Mouse (Mus musculus) megakaryocyte progenitor cell, adult 5-6 weeks (primary cell): Measurements from ENCODE around the gene Clstn3. TPM values are rescaled to one million over a fixed set of nuclear protein-coding genes. Genes with fewer than 3 reads are reported as not detected.
A peak's percentile ranks its signal among the peaks of the same experiment; 100 is the strongest.
"Not testable (repeated sequence)": the region's sequence is repeated elsewhere in the genome, so short reads cannot be mapped to it uniquely, and the experiment has no call there.

Experiments
- ATAC-seq: replicated peaks from 2 replicates; pipeline ENCODE4 v1.8.0; 2016; ENCODE audit warnings: mild to moderate bottlenecking, moderate TSS enrichment, inconsistent platforms; ENCODE audit not compliant: poor library complexity
- total RNA-seq, 2 experiments: library from RNA; stranded (forward) in 1 of 2; stranded (reverse) in 1 of 2; fragments of 157-497, 149-512 nt in 1 of 2; fragments of 200-1000 nt in 1 of 2; gene quantifications; 2 replicates each; pipeline versions ENCODE4 v1.2.3 to v1.2.4; 2015 to 2017

Clstn3 gene
- total RNA-seq, 2 experiments from 2014 or later, result 5.1 to 6.8 TPM

GRCm38 (mm10) chr6:124480295-124480694 lies 15.7 kb upstream of the Clstn3 start:
- ATAC-seq, result peak; percentile 45

DNA sequence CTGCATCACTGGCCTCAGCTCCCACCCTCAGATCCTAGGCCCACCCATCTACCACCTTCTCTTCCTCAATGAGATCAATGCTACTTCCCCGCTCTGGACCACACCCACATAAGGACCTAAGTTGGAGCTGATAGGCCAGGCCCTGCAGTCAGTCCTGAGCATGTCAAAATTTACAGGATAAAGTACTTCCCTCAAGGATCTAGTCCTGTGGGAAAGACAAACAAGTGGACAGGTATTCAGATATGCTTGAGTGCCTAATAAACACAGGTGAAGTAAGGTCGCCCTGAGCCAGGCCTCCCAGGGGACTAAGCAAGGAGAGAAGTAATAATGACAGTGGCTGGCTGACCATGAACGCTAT lies 15.0 kb upstream of the Clstn3 start:
- no peak for ATAC-seq

GRCm38 (mm10) chr6:124478874-124479572 lies 14.4 kb upstream of the Clstn3 start:
- ATAC-seq, result no peak

- peak; percentile 61 for ATAC-seq
Measured at GRCm38 (mm10) chr6:124477922-124478651, 13.5 kb upstream of the Clstn3 start.

- peak; percentile 5; the same call in 1 of the 2 replicates for ATAC-seq
Measured at GRCm38 (mm10) chr6:124477221-124477655, 12.6 kb upstream of the Clstn3 start.

DNA sequence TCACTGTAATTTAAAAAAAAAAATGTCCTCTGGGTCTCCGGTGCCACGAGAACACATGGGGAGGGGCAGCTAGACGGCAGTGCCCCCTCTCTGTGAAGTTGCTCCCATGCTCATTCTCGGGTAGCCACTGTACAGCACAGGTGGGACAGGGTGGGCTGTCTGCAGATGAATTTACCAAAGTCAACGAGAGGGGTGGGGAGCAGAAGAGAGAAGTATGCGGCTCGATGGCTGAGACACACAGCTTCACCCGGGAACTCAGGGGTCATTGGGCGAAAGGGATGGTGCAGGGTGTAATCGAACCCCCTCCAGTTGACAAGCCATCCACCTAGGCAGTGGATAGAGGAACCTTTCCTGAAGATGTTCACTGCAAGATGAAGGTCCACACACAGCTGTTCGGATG lies 12.2 kb upstream of the Clstn3 start:
- no peak for ATAC-seq

GRCm38 (mm10) chr6:124476216-124476615 lies 11.6 kb upstream of the Clstn3 start:
- ATAC-seq, result no peak

GRCm38 (mm10) chr6:124475335-124476075 lies 10.9 kb upstream of the Clstn3 start:
- ATAC-seq, result not testable (repeated sequence)

DNA sequence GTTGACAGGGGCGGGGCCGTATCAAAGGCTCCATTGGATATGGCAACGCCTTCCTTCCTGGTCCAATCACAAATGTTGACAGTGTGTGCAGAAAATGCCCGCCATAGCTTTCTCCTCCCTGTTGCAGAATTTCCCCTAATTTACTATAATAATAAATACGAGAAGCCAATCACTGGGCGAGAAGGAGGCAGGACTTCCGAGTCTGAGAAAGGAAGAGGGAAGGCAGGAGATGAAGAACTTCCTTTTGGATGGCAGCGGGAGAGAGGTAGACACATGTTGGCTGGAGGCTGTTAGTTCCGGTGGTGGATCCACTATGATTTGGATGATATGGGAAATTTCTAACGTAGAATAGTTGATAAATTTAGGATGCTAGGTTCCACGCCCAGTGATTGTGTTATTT lies 10.0 kb upstream of the Clstn3 start:
- no peak for ATAC-seq

GRCm38 (mm10) chr6:124472801-124473200 lies 8.2 kb upstream of the Clstn3 start:
- peak; percentile 79 for ATAC-seq

DNA sequence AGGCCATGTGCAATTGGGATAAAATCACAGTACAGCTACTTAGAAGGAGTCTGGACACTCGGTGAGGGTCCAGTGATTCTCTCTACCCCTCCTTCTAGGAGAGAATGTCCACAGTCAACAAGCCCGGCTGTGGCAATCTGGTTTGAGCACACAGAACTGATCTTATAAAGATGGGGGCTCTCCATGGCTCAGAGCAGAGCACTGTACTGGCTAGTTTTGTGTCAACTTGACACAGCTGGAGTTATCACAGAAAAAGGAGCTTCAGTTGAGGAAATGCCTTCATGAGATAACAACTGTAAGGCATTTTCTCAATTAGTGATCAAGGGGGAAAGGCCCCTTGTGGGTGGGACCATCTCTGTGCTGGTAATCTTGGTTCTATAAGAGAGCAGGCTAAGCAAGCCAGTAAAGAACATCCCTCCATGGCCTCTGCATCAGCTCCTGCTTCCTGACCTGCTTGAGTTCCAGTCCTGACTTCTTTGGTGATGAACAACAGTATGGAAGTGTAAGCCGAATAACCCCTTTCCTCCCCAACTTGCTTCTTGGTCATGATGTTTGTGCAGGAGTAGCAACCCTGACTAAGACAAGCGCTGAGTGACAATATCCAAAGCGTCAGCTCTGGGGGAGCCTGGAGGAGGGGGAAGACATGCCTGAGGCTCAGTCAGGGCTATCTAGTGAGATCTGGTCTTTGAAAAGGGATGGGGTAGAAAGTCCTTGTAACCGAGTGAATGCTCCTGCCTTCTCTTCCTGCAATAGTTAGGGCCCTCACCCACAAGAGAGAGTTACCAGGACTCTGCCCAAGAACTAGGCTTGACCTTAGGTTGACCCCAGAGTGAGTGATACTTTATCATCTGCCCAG lies 7.4 kb upstream of the Clstn3 start:
- peak; percentile 36; the same call in 1 of the 2 replicates for ATAC-seq

GRCm38 (mm10) chr6:124471121-124471520 lies 6.5 kb upstream of the Clstn3 start:
- no peak for ATAC-seq

- ATAC-seq, result no peak
Measured at GRCm38 (mm10) chr6:124465729-124466128, 1.1 kb upstream of the Clstn3 start.

GRCm38 (mm10) chr6:124465299-124465698 lies 705 bp upstream of the Clstn3 start:
- ATAC-seq, result no peak

DNA sequence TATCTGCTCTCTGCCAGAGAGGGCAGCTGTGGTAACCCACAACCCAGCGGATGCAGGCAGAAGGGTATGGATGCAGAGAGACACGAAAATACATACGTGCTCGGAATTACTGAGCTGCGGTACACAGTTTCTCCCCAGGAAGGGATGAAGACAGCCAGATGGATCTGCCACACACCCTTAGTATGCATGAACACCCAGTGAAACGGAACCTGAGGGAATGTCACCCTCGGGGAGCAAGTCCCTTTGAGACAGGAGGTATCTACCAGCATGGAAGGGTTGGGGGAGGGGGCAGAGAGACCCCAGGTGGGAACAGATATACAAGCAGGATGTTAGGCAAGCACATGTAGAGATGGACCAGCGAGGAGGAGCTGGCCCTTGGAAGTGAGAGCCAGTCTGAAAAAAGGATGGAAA lies 708 bp downstream of the Clstn3 start:
- ATAC-seq, result peak; percentile 33

DNA sequence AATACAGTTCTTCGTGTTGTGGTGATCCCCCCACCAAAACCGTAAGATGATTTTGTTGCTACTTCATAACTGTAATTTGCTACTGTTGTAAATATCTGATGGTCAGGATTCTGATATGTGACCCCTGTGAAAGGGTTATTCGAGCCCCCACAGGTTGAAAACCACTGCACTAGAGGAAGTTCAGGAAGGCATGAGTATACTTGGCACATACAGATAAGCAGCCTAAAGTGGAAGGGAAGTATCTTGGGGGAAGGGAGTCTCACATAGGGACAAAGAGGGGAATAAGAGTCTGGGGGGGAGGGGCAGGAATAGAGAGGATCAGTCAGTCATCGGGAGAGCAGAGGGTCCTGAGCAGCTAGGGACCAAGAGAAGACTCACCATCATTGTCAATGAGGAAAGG lies 5.2 kb downstream of the Clstn3 start:
- peak; percentile 15; the same call in 1 of the 2 replicates for ATAC-seq

- ATAC-seq, result no peak
Measured at GRCm38 (mm10) chr6:124458505-124458904, 6.1 kb downstream of the Clstn3 start.

DNA sequence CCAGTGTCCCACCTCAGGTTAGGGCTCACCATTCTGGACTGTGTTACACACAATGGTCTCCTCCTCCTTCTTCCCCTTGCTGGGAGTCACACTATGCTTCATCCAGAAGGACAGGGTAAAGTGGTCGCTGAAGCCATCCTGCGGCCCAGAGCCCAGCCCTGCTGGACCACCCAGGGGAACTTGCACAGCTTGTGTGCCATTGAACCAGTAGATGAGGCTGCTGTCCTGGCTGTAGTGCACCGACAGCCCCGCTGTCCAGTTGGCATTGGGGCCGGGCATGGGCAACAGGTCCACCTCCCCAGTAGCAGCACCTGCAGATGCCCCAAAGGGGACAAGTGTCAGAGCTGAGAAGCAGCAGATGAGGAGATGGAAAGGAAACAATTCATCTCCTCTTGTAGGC lies 6.8 kb downstream of the Clstn3 start:
- ATAC-seq, result no peak

DNA sequence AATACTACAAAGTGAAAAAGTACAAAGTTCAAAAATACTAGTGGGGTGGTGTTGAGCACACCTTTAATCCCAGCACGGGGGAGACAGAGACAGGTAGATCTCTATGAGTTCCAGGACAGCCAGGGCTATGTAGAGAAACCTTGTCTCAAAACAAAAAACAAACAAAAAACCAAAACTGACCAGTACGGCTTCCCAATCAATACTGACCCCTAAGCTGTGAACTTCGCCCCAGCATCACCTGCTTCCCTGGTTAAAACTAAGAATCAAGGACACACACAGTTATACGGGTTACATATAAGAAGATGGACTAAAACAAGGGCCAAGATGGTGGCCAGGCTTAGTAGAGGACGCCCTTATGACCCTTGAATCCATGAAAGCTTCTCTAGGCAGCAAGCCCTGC lies 8.4 kb downstream of the Clstn3 start:
- no peak for ATAC-seq

- ATAC-seq, result no peak
Measured at GRCm38 (mm10) chr6:124453756-124454155, 10.8 kb downstream of the Clstn3 start.

GRCm38 (mm10) chr6:124451995-124452394 lies 12.6 kb downstream of the Clstn3 start:
- ATAC-seq, result peak; percentile 42
